Mouse (Mus musculus) limb, embryonic 12.5 days (tissue): ENCODE data around the gene Park7. TPM values are rescaled to one million over a fixed set of nuclear protein-coding genes. Genes with fewer than 3 reads are reported as not detected.

Source experiments
- ATAC-seq: fragments of 200-750 bp; cut with Nextera tagmentation; 2 replicates; pipeline ENCODE4 v1.8.0; 2017; ENCODE audit warnings: low read depth, moderate TSS enrichment; ENCODE audit not compliant: insufficient number of reproducible peaks, insufficient read depth, low FRiP score, low TSS enrichment
- H3K27ac ChIP-seq: fragments of 300-500 bp; sonication (generic); 2 replicates; pipeline ENCODE4 v1.5.1; 2016; ENCODE audit warnings: mild to moderate bottlenecking, moderate library complexity
- H3K27me3 ChIP-seq: fragments of 300-500 bp; sonication (generic); 2 replicates; pipeline ENCODE4 v1.6.1; 2016; ENCODE audit warnings: mild to moderate bottlenecking, moderate library complexity
- H3K36me3 ChIP-seq: fragments of 300-500 bp; sonication (generic); 2 replicates; pipeline ENCODE4 v1.6.1; 2016; ENCODE audit warnings: mild to moderate bottlenecking, moderate library complexity
- H3K4me1 ChIP-seq: fragments of 300-500 bp; sonication (generic); replicated peaks from 2 replicates; pipeline ENCODE4 v1.6.1; 2016
- H3K4me2 ChIP-seq: fragments of 300-500 bp; sonication (generic); 2 replicates; pipeline ENCODE4 v1.6.1; 2016; ENCODE audit warnings: mild to moderate bottlenecking, moderate library complexity
- H3K4me3 ChIP-seq: fragments of 300-500 bp; sonication (generic); replicated peaks from 2 replicates; pipeline ENCODE4 v1.5.1; 2016; ENCODE audit warnings: mild to moderate bottlenecking
- H3K9ac ChIP-seq: fragments of 300-500 bp; sonication (generic); replicated peaks from 2 replicates; pipeline ENCODE4 v1.6.1; 2016; ENCODE audit warnings: mild to moderate bottlenecking, moderate library complexity
- H3K9me3 ChIP-seq: fragments of 300-500 bp; sonication (generic); 2 replicates; pipeline ENCODE4 v1.6.1; 2016; ENCODE audit warnings: mild to moderate bottlenecking, moderate library complexity
- WGBS: fragments of 180-500 bp; shearing (Covaris S2); methylation state at CpG from one replicate; pipeline ENCODE4 v1.1.7; 2016; 5-methylcytosine and 5-hydroxymethylcytosine counted together
- polyA plus RNA-seq: library from polyadenylated mRNA; unstranded; fragments of >200 nt; fragmentation: Nextera tagmentation; extraction: Ambion mirVana; gene quantifications from 2 replicates; pipeline ENCODE4 v1.2.1, GENCODE M21; 2016

Park7 gene
- polyA plus RNA-seq, 1 experiment from 2014 or later: 447 TPM

GRCm38 (mm10) chr4:150872681-150873080 is 41.6 kb downstream of the Park7 start:
- no peaks in the 10 kb centered on the region for H3K27me3 ChIP-seq
- H3K9ac ChIP-seq: no peak overlapping the region
- peaks cover 9% of the 10 kb centered on the region for H3K36me3 ChIP-seq
- peak overlapping the region; percentile 24; the same call in 1 of the 2 replicates for H3K4me2 ChIP-seq
- peaks cover 35% of the 10 kb centered on the region for H3K4me1 ChIP-seq
- H3K9me3 ChIP-seq: no peaks in the 10 kb centered on the region
- ATAC-seq: no peak
- no peak overlapping the region for H3K4me3 ChIP-seq
- peak overlapping the region; percentile 83 for H3K27ac ChIP-seq
- 68% methylated on average over 8 of the region's 8 CpGs for WGBS

- H3K27ac ChIP-seq: peak overlapping the region; percentile 83
- peak; percentile 13; the same call in 1 of the 2 replicates for ATAC-seq
- peak overlapping the region; percentile 19; the same call in 1 of the 2 replicates for H3K9ac ChIP-seq
- peak overlapping the region; percentile 24 for H3K4me2 ChIP-seq
- no peaks in the 10 kb centered on the region for H3K27me3 ChIP-seq
- no peaks in the 10 kb centered on the region for H3K9me3 ChIP-seq
- peaks cover 14% of the 10 kb centered on the region for H3K36me3 ChIP-seq
- peaks cover 35% of the 10 kb centered on the region for H3K4me1 ChIP-seq
- 27% methylated on average over 9 of the region's 9 CpGs for WGBS
- no peak overlapping the region for H3K4me3 ChIP-seq
Measured at GRCm38 (mm10) chr4:150872139-150872651, 42.0 kb downstream of the Park7 start.

- WGBS: 29% methylated on average over 10 of the region's 10 CpGs
- H3K27me3 ChIP-seq: no peaks in the 10 kb centered on the region
- peaks cover 35% of the 10 kb centered on the region for H3K4me1 ChIP-seq
- peak overlapping the region; percentile 24; the same call in 1 of the 2 replicates for H3K4me2 ChIP-seq
- peak; percentile 87 for ATAC-seq
- no peaks in the 10 kb centered on the region for H3K9me3 ChIP-seq
- H3K27ac ChIP-seq: peak overlapping the region; percentile 83
- peak overlapping the region; percentile 19; the same call in 1 of the 2 replicates for H3K9ac ChIP-seq
- H3K36me3 ChIP-seq: peaks cover 20% of the 10 kb centered on the region
- H3K4me3 ChIP-seq: no peak overlapping the region
Measured at GRCm38 (mm10) chr4:150871392-150872138, 42.7 kb downstream of the Park7 start.

GRCm38 (mm10) chr4:150870963-150871391 is 43.3 kb downstream of the Park7 start:
- peaks cover 35% of the 10 kb centered on the region for H3K4me1 ChIP-seq
- H3K9ac ChIP-seq: no peak overlapping the region
- 0 out of 2 replicates have a peak overlapping the region, but pooled peaks have one; percentile 2 for H3K4me2 ChIP-seq
- H3K27ac ChIP-seq: peak overlapping the region; percentile 83
- WGBS: 79% methylated on average over 13 of the region's 13 CpGs
- peaks cover 26% of the 10 kb centered on the region for H3K36me3 ChIP-seq
- no peak for ATAC-seq
- no peaks in the 10 kb centered on the region for H3K9me3 ChIP-seq
- H3K4me3 ChIP-seq: no peak overlapping the region
- no peaks in the 10 kb centered on the region for H3K27me3 ChIP-seq

- H3K4me2 ChIP-seq: no peak overlapping the region
- H3K9ac ChIP-seq: no peak overlapping the region
- ATAC-seq: no peak
- peaks cover 35% of the 10 kb centered on the region for H3K4me1 ChIP-seq
- no peaks in the 10 kb centered on the region for H3K9me3 ChIP-seq
- H3K27ac ChIP-seq: 0 out of 2 replicates have a peak overlapping the region, but pooled peaks have one; percentile 20
- no peaks in the 10 kb centered on the region for H3K27me3 ChIP-seq
- H3K36me3 ChIP-seq: peaks cover 36% of the 10 kb centered on the region
- no peak overlapping the region for H3K4me3 ChIP-seq
- WGBS: 67% methylated on average over 17 of the region's 17 CpGs
Measured at GRCm38 (mm10) chr4:150869276-150870197, 44.7 kb downstream of the Park7 start.

- Histone ChIP-seq H3K27ac (no peak overlapping the region), H3K36me3 (peaks cover 36% of the 10 kb centered on the region), H3K27me3 (no peaks in the 10 kb centered on the region), H3K9me3 (no peaks in the 10 kb centered on the region), H3K4me3 (no peak overlapping the region), H3K4me1 (peaks cover 35% of the 10 kb centered on the region), H3K4me2 (no peak overlapping the region), H3K9ac (no peak overlapping the region)
- WGBS: 82% methylated on average over 2 of the region's 2 CpGs
- ATAC-seq: no peak
Measured at GRCm38 (mm10) chr4:150868859-150869258, 45.4 kb downstream of the Park7 start.

GRCm38 (mm10) chr4:150868161-150868560 is 46.1 kb downstream of the Park7 start:
- ATAC-seq: no peak
- Histone ChIP-seq H3K36me3 (peaks cover 36% of the 10 kb centered on the region), H3K4me3 (no peak overlapping the region), H3K9ac (no peak overlapping the region), H3K27me3 (no peaks in the 10 kb centered on the region), H3K4me1 (peaks cover 36% of the 10 kb centered on the region), H3K27ac (no peak overlapping the region), H3K9me3 (no peaks in the 10 kb centered on the region), H3K4me2 (no peak overlapping the region)
- 90% methylated on average over 6 of the region's 6 CpGs for WGBS

- Histone ChIP-seq H3K27me3 (no peaks in the 10 kb centered on the region), H3K36me3 (peaks cover 36% of the 10 kb centered on the region), H3K4me2 (no peak overlapping the region), H3K9me3 (no peaks in the 10 kb centered on the region), H3K9ac (no peak overlapping the region), H3K27ac (no peak overlapping the region), H3K4me1 (peaks cover 26% of the 10 kb centered on the region), H3K4me3 (no peak overlapping the region)
- WGBS: 88% methylated on average over 10 of the region's 12 CpGs
- no peak for ATAC-seq
Measured at GRCm38 (mm10) chr4:150866494-150866893, 47.7 kb downstream of the Park7 start.

GRCm38 (mm10) chr4:150866069-150866468 is 48.2 kb downstream of the Park7 start:
- Histone ChIP-seq H3K4me1 (peaks cover 25% of the 10 kb centered on the region), H3K4me3 (no peak overlapping the region), H3K27ac (no peak overlapping the region), H3K27me3 (no peaks in the 10 kb centered on the region), H3K36me3 (peaks cover 36% of the 10 kb centered on the region), H3K9me3 (no peaks in the 10 kb centered on the region), H3K4me2 (no peak overlapping the region), H3K9ac (no peak overlapping the region)
- 88% methylated on average over 11 of the region's 11 CpGs for WGBS
- no peak for ATAC-seq

- Histone ChIP-seq H3K27ac (no peak overlapping the region), H3K9me3 (no peaks in the 10 kb centered on the region), H3K4me1 (peaks cover 21% of the 10 kb centered on the region), H3K27me3 (no peaks in the 10 kb centered on the region), H3K4me3 (no peak overlapping the region), H3K36me3 (peaks cover 36% of the 10 kb centered on the region), H3K9ac (no peak overlapping the region), H3K4me2 (no peak overlapping the region)
- no peak for ATAC-seq
Measured at GRCm38 (mm10) chr4:150865371-150865770, 48.9 kb downstream of the Park7 start.
